Mouse (Mus musculus) midbrain, embryonic 12.5 days (tissue): ENCODE results near the gene Mmp10. TPM values are rescaled to one million over a fixed set of nuclear protein-coding genes. Genes with fewer than 3 reads are reported as not detected.
A peak's percentile ranks its signal among the peaks of the same experiment; 100 is the strongest.

Source experiments
- ATAC-seq: fragments of 200-750 bp; cut with Nextera tagmentation; 2 replicates; pipeline ENCODE4 v1.8.0; 2017; ENCODE audit warnings: low read depth, moderate TSS enrichment, moderate library complexity; ENCODE audit not compliant: low FRiP score
- H3K27ac ChIP-seq: fragments of 300-500 bp; sonication (generic); replicated peaks from 2 replicates; pipeline ENCODE4 v1.5.1; 2016; ENCODE audit warnings: mild to moderate bottlenecking
- H3K27me3 ChIP-seq: fragments of 300-500 bp; sonication (generic); 2 replicates; pipeline ENCODE4 v1.6.1; 2016; ENCODE audit warnings: mild to moderate bottlenecking
- H3K36me3 ChIP-seq: fragments of 300-500 bp; sonication (generic); 2 replicates; pipeline ENCODE4 v1.6.1; 2016
- H3K4me1 ChIP-seq: fragments of 300-500 bp; sonication (generic); 2 replicates; pipeline ENCODE4 v1.6.1; 2016
- H3K4me2 ChIP-seq: fragments of 300-500 bp; sonication (generic); replicated peaks from 2 replicates; pipeline ENCODE4 v1.6.1; 2016; ENCODE audit warnings: mild to moderate bottlenecking, moderate library complexity
- H3K4me3 ChIP-seq: fragments of 300-500 bp; sonication (generic); 2 replicates; pipeline ENCODE4 v1.5.1; 2016; ENCODE audit warnings: mild to moderate bottlenecking
- H3K9ac ChIP-seq: fragments of 300-500 bp; sonication (generic); replicated peaks from 2 replicates; pipeline ENCODE4 v1.6.1; 2016; ENCODE audit warnings: mild to moderate bottlenecking, moderate library complexity
- H3K9me3 ChIP-seq: fragments of 300-500 bp; sonication (generic); 2 replicates; pipeline ENCODE4 v1.6.1; 2016; ENCODE audit warnings: mild to moderate bottlenecking
- WGBS: fragments of 180-500 bp; shearing (Covaris S2); methylation state at CpG from one replicate; pipeline ENCODE4 v1.1.7; 2016; 5-methylcytosine and 5-hydroxymethylcytosine counted together
- polyA plus RNA-seq: library from polyadenylated mRNA; unstranded; fragments of >200 nt; fragmentation: Nextera tagmentation; extraction: Ambion mirVana; gene quantifications from 2 replicates; pipeline ENCODE4 v1.2.1, GENCODE M21; 2016

Gene Mmp10
- not detected in 2 replicates for polyA plus RNA-seq

DNA sequence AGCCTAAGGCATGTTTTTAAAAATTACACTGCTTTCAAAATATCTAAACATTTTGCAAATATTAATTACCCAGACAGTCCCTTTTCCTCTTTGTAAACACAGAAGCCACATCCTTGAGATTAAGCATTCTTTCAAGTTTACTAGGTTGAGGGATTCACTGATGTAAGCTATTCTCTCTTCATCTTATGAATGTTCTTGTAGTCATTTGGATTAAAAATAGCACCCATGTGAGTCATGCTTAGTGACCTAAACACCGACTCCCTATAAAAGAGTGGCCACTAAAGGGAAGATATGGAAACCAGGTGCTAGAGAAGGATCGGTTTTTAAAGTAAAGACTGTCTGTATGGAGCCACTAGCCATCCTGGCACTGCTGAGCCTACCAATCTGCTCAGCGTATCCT lies at the start of gene Mmp10:
Gene Mmp10 (plus strand): TSS at position 302 of the 400 bp plus-strand sequence.
- Histone ChIP-seq H3K27ac (no peak within 1 kb of the TSS), H3K9me3 (no peaks in the 10 kb centered on the region), H3K4me3 (no peak within 1 kb of the TSS), H3K9ac (no peak within 1 kb of the TSS), H3K4me1 (no peaks in the 10 kb centered on the region), H3K27me3 (no peaks in the 10 kb centered on the region), H3K4me2 (no peak within 1 kb of the TSS), H3K36me3 (no peaks in the 10 kb centered on the region)
- WGBS = 87% methylated on average over 3 of the region's 3 CpGs
- ATAC-seq = no peak

DNA sequence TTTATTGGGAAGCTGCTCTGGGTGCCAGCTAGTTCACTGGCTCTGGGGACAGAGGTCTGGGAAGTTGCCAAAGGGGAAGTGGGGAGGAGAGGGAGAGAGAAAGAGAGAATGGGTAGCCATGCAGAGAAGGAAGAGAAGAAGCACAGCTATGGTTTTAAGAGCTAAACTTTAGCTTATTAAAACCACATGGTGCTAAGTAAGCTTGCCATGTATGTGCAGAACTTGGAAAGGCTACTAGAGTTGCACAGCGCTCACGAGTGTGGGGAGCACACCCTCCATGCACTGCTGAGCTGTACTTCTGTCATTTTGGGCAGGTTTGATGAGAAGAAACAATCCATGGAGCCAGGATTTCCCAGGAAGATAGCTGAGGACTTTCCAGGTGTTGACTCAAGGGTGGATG lies 48.9 kb upstream of the Mmp10 start:
- H3K9ac ChIP-seq = no peak overlapping the region
- no peak for ATAC-seq
- WGBS = 81% methylated on average over 2 of the region's 2 CpGs

DNA sequence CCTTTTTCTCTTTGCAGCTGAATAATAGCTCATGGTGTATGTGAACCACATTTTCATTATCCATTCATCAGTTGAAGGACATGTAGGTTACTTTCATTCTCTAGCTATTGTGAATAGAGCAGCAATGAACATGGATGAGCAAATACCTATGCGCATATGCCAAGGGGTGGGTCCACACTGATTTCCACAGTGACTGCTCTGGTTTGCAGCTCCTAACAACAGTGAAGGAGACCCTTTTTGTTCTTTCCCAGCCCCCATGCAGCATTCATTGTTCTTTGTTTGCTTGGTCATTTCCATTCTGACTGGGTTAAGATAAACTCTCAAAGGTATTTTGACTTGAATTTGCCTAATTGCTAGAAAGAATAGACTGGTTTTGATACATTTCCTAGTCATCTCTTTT lies 31.9 kb upstream of the Mmp10 start:
- no peak overlapping the region for H3K9ac ChIP-seq
- no peak overlapping the region for H3K4me2 ChIP-seq
- H3K4me1 ChIP-seq = no peaks in the 10 kb centered on the region
- H3K36me3 ChIP-seq = no peaks in the 10 kb centered on the region
- WGBS = 79% methylated on average over 1 of the region's 1 CpGs
- H3K27me3 ChIP-seq = no peaks in the 10 kb centered on the region
- H3K4me3 ChIP-seq = no peak overlapping the region
- no peak overlapping the region for H3K27ac ChIP-seq
- H3K9me3 ChIP-seq = no peaks in the 10 kb centered on the region
- ATAC-seq = no peak

More for the DNA sequence above, 48.9 kb upstream of the Mmp10 start:
- H3K9me3 ChIP-seq = no peaks in the 10 kb centered on the region
- H3K27ac ChIP-seq = no peak overlapping the region
- no peak overlapping the region for H3K4me3 ChIP-seq
- no peaks in the 10 kb centered on the region for H3K4me1 ChIP-seq
- H3K4me2 ChIP-seq = no peak overlapping the region
- H3K27me3 ChIP-seq = no peaks in the 10 kb centered on the region
- no peaks in the 10 kb centered on the region for H3K36me3 ChIP-seq

DNA sequence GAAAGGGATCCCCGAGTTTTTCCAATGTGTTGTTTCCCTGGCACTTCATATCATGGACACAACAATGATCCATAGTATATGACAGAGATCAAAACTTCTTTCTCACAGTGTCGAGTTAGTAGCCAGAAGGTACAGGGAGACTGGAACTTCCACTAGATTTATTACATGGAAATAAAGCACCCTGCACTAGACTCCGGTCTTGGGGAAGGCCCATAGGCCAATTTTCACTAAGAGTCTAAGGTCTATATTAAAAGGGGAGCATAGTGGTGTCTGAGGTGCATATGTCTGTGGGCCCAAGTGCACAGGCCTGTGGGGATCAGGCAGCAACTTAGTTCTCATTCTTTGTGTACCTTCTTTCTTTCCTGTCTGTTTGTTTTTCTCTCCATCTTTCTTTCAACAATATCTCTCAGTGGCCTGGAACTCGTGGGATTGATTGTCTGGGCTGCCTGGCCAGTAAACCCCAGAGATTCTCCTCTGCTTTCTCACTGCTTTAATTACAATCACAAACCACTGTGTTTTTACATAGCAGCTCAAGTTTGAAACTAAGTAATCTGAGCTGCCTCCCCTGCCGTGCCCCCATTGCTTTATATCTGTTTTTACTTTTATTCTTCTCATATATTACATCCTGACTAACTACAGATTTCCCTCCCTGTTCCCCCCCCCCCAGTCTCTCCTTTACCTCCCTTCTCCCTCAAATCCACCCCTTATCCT lies 18.3 kb upstream of the Mmp10 start:
- Histone ChIP-seq H3K9ac (no peak overlapping the region), H3K27ac (no peak overlapping the region), H3K36me3 (no peaks in the 10 kb centered on the region), H3K4me1 (no peaks in the 10 kb centered on the region), H3K9me3 (no peaks in the 10 kb centered on the region), H3K27me3 (no peaks in the 10 kb centered on the region), H3K4me3 (no peak overlapping the region), H3K4me2 (no peak overlapping the region)
- ATAC-seq = no peak
- WGBS = 74% methylated on average over 5 of the region's 5 CpGs

DNA sequence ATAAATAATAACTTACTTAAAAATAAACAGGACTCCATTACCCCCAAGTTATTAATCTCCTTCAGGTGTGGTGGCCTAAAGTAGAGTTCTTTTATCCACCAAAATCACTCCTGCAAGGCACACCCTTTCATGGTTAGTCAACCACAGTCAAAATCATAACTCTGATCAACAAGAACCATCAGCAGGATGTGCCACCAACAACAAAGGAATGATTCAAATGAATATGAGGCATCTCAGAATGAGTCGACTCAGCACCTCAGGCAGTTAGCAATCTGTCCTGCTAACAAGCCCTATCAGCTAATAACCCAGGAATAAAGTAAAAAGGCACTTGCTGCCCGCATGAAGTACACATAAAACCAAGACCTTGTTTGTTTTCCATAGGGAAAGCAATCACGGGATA lies 1.0 kb upstream of the Mmp10 start:
- H3K36me3 ChIP-seq = no peaks in the 10 kb centered on the region
- H3K27ac ChIP-seq = no peak overlapping the region
- H3K4me1 ChIP-seq = no peaks in the 10 kb centered on the region
- H3K27me3 ChIP-seq = no peaks in the 10 kb centered on the region
- 85% methylated on average over 3 of the region's 3 CpGs for WGBS
- H3K9ac ChIP-seq = no peak overlapping the region
- no peaks in the 10 kb centered on the region for H3K9me3 ChIP-seq
- no peak overlapping the region for H3K4me3 ChIP-seq
- no peak for ATAC-seq
- no peak overlapping the region for H3K4me2 ChIP-seq

DNA sequence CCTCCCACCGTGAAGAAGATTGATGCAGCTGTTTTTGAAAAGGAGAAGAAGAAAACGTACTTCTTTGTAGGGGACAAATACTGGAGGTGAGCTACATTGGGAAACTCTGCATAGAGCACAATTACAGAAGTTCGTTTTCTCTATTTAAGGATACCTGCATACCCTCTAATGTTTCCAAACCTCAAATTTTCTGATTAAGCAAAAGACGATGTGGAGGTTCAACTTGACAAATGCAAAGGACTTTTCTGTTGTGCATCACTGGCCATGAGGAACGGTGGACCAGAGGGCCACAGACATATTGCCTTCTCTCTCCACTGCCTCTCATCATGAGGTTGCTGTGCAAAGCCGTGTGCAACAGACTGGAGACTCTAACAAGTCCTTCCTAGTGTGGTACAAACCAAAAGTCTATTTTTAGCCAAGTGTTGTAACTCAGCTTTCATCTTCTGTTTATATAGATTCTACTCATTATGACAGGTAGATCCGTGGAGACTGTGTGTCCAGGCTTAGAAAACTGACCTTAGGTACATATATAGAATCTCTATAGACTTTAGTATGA lies 5.2 kb downstream of the Mmp10 start:
- no peak overlapping the region for H3K27ac ChIP-seq
- H3K36me3 ChIP-seq = no peaks in the 10 kb centered on the region
- H3K4me3 ChIP-seq = no peak overlapping the region
- H3K9me3 ChIP-seq = no peaks in the 10 kb centered on the region
- no peak overlapping the region for H3K9ac ChIP-seq
- WGBS = 83% methylated on average over 7 of the region's 7 CpGs
- H3K4me2 ChIP-seq = no peak overlapping the region
- no peaks in the 10 kb centered on the region for H3K4me1 ChIP-seq
- H3K27me3 ChIP-seq = no peaks in the 10 kb centered on the region
- ATAC-seq = no peak

DNA sequence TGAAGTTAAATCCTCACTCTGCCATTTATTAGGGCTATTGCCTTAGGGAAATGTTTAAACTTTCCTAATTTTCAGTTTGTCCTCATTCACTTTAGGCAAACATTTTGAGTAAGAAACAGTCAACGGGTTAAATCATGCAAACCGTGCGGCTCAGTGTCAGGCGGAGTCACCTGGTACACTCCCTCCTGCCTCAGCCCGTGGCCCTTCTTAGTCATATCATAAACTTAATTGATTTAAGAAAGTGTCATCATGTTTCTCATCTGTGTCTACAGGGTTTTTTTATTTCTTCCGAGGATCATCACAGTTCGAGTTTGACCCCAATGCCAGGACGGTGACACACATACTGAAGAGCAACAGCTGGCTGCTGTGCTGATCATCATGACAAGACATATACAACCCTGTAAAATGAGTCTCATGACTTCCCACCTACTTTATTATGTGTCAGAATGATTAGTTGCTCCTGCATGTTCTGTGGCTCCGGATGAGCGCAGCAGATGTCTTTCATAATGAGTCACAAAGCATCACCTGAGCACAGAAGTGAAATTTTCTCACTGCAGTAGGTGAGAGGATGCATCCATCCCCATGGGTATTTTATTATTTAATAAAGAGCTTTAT lies 7.6 kb downstream of the Mmp10 start:
- no peak for ATAC-seq
- no peaks in the 10 kb centered on the region for H3K9me3 ChIP-seq
- no peak overlapping the region for H3K4me3 ChIP-seq
- no peak overlapping the region for H3K27ac ChIP-seq
- WGBS = 90% methylated on average over 10 of the region's 10 CpGs
- no peaks in the 10 kb centered on the region for H3K36me3 ChIP-seq
- no peaks in the 10 kb centered on the region for H3K4me1 ChIP-seq
- H3K27me3 ChIP-seq = no peaks in the 10 kb centered on the region
- no peak overlapping the region for H3K9ac ChIP-seq
- no peak overlapping the region for H3K4me2 ChIP-seq

DNA sequence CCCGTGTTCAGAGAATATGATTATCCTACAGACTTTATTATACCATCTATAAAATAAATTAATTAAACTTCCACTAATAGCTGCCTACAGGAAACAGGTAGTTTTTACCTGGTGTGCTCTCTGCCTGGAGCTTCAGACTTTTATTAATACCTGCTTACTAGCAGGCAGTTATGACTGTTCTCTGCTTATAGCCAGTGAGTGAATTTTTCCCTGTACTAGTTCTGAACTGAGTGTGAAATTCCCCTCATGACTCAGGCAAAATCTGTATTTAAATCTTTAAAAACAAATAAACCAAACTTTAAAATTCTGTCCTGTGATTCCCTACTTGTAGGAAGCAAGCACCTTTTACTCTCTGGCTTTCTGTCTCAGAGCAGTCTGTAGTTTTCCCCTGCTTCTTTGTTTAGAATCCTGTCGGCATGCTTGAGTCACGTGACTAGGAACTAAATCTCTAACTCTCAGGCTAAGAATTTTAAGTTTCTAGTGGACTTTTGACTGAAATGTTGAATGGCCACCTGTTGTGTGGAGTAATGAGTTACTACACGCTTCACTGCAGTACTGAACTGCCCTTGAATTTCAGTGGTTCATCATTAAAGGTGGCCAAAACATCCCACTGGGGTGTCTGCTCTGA lies 15.9 kb downstream of the Mmp10 start:
- H3K4me2 ChIP-seq = no peak overlapping the region
- H3K9me3 ChIP-seq = no peaks in the 10 kb centered on the region
- 0 out of 2 replicates have a peak, but pooled peaks have one; percentile 49 for ATAC-seq
- H3K27me3 ChIP-seq = no peaks in the 10 kb centered on the region
- H3K27ac ChIP-seq = no peak overlapping the region
- 56% methylated on average over 4 of the region's 4 CpGs for WGBS
- no peak overlapping the region for H3K9ac ChIP-seq
- no peaks in the 10 kb centered on the region for H3K36me3 ChIP-seq
- no peaks in the 10 kb centered on the region for H3K4me1 ChIP-seq
- H3K4me3 ChIP-seq = no peak overlapping the region

DNA sequence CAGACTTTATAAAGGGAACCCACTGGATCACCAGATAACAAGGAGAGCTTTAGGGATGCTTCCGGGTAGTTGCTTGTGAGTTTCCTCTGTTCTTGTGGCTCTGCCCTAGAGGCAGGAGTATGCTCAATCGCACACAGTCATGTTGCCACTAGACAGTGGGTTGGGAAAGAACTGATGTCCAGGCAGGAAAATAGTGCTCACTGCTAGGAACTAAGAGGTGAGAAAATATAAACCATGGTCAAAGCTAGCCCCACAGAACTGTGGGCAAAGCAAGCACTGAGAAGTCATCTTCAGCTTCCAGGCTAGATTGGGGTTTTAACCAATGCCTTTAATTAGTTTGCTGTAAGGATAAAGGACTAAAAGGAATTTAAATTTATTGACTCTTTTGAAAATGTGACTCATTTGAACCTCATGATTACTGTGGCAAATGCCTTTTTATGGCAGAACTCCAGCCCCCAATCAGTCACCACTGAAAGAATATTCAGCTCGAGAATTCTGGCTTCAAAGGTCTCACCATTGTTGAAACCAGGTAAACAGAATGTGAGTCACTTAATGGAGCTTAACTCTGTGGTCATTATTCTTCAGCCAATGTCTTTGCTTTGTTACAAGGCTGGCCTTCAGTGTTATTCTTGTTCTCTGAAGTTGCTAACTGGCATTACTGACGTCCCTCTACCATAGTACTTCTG lies 24.2 kb downstream of the Mmp10 start:
- no peak for ATAC-seq
- 71% methylated on average over 4 of the region's 4 CpGs for WGBS

DNA sequence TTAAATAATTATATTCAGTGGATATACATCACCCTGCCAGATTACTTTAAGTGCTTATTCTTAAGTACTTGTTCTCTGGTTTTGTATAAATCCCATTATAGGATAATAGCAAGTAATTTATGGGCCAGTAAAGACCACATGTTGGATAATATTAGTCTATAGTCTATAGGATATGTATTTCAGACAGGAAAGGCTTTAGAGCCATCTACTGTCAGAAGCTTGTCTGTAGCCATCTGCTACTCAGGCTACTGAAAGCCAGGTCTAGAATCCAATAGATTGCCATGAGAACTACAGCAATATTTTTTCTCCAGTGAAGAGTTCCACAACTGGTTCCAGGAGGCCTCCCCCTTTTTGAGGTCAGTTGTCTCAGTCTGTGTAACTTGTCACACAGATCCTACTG lies 40.6 kb downstream of the Mmp10 start:
- Histone ChIP-seq H3K27me3 (no peaks in the 10 kb centered on the region), H3K4me1 (no peaks in the 10 kb centered on the region), H3K4me3 (no peak overlapping the region), H3K9ac (no peak overlapping the region), H3K9me3 (no peaks in the 10 kb centered on the region), H3K4me2 (no peak overlapping the region), H3K27ac (no peak overlapping the region), H3K36me3 (no peaks in the 10 kb centered on the region)
- no peak for ATAC-seq

More for the DNA sequence above, 24.2 kb downstream of the Mmp10 start:
- H3K4me1 ChIP-seq = no peaks in the 10 kb centered on the region
- no peak overlapping the region for H3K4me3 ChIP-seq
- no peaks in the 10 kb centered on the region for H3K36me3 ChIP-seq
- H3K27ac ChIP-seq = no peak overlapping the region
- no peaks in the 10 kb centered on the region for H3K27me3 ChIP-seq
- no peak overlapping the region for H3K4me2 ChIP-seq
- H3K9me3 ChIP-seq = no peaks in the 10 kb centered on the region
- no peak overlapping the region for H3K9ac ChIP-seq

DNA sequence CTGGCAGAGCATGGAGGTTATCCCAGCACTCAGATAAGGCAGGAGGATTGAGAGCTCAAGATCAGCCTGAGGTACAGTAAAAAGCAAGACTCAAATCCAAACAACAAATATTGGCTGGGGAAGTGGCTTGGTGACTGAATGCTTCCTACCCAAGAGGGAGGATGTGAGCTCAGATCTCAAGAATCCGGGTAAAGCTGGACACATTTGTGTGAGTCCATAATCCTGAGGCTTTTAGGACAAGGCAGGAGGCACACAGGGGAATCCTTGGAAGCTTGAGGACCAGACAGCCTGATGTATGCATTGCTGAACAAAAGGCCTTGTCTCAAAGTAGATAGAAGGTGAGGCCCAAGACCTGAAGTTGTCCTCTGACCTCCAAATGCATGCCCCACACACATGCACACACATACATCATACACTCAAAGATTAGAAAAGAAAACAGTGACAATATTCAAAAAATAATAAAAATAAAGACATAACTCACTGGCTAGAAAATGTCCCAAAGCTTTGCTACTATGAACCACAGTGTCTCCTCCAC lies 42.8 kb downstream of the Mmp10 start:
- no peak for ATAC-seq
- no peaks in the 10 kb centered on the region for H3K4me1 ChIP-seq
- 72% methylated on average over 1 of the region's 1 CpGs for WGBS

More for the DNA sequence above, 42.8 kb downstream of the Mmp10 start:
- Histone ChIP-seq H3K9ac (no peak overlapping the region), H3K27me3 (no peaks in the 10 kb centered on the region), H3K9me3 (no peaks in the 10 kb centered on the region), H3K36me3 (no peaks in the 10 kb centered on the region), H3K4me2 (no peak overlapping the region), H3K4me3 (no peak overlapping the region), H3K27ac (no peak overlapping the region)
